Mouse (Mus musculus): ENCODE measurements around the gene Map3k1. TPM values are rescaled to one million over a fixed set of nuclear protein-coding genes. Genes with fewer than 3 reads are reported as not detected.

Map3k1 gene
- 20.5 and 21.8 TPM in 2 replicates for polyA plus RNA-seq (2015; fragmentation: Nextera tagmentation; extraction: Ambion mirVana)

DNA sequence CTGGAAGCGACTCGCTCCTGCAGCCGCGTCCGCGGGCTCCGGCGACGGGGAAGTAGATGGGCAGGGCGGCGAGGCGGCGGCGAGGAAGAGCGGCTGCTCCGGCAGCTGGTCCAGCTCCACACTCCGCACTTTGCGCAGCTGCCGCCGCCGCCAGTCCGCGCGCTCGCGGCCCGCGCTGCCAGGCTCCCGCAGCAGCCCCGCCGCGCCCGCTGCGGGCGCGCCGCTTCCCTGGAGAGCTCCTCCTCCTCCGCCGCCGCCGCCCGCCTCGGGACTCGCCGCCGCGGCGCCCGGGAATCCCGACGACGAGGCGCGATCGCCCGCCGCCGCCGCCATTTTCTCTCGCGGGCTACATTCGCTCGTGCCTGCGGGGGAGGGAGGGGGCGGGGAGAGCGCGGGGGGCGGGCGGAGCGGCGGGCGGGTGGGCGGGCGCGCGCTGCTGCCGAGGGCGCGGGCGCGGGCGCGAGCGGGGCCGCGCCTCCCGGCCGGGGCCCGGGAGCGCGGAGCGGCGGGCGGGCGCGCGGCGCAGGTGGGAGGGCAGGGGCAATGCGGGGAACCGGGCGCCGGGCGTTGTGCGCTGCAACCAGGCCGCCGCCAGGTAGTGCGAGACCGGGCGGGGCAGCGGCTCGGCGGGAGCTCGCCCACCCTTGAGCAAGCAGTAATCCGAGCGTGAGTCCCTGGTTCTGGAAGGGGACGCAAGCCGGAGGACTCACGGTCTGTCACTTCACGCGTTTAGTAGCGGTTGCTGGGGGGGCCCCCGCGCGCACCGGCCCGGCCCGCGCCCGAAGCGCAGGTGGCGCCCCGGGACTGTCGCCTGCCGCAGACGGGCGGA lies at the start of gene Map3k1:
Map3k1 (minus strand) TSS at position 357 of the 829 bp plus-strand sequence.
- under 1% methylated on average over 73 of the region's 136 CpGs for WGBS
- ATAC-seq, result peak; percentile 75
- Histone ChIP-seq H3K4me2 (ENCODE audit: low read depth, low read length) (peak within 1 kb of the TSS; percentile 86), H3K9me3 (ENCODE audit: control insufficient read depth, low read length) (no peaks in the 10 kb centered on the region), H3K4me3 (ENCODE audit: low read length) (peak within 1 kb of the TSS; percentile 98), H3K4me1 (ENCODE audit: control insufficient read depth, insufficient read depth, low read length) (peaks cover 20% of the 10 kb centered on the region), H3K27ac (ENCODE audit: low read length) (peak within 1 kb of the TSS; percentile 98), H3K9ac (ENCODE audit: low read depth, low read length) (peak within 1 kb of the TSS; percentile 98), H3K36me3 (ENCODE audit: control insufficient read depth, insufficient read depth, low read length) (no peaks in the 10 kb centered on the region), H3K27me3 (replicated peaks; ENCODE audit: control insufficient read depth, insufficient read depth, low read length) (no peaks in the 10 kb centered on the region)

DNA sequence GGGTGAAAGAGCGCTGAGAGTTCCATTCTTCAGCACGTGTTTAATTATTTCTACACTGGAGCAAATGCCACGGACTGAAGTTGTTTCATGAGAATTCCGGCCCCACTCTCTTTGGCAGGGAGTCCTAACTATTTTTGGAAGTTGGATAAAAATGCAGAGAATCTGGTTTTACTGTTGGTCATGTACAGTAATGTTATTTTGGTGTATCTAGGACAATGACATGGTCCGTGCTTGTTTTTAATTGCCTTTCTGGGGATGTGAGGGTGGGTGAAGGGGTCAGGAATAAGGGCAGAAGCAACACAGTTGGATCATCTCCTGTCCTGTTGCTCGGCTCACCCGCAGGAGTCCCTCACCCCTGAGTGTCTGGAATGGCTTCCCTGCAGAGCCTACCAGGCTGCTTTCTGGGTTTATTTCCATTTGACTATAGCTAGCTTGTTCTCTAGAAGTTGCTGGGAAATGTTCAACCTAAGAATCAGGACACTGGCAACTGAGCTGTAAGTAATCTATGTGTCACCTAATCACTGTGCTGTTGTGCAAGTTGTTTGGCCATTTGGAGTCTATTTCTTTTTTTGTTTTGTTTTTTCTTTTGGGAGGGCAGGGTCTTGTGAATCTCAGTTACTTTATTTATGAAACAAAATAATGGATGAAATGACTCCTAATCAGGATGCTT lies 48.1 kb upstream of the Map3k1 start:
- H3K27me3 ChIP-seq (replicated peaks; ENCODE audit: control insufficient read depth, insufficient read depth, low read length), result no peaks in the 10 kb centered on the region
- H3K4me1 ChIP-seq (ENCODE audit: control insufficient read depth, insufficient read depth, low read length), result peaks cover 4% of the 10 kb centered on the region; the same call in 1 of the 2 replicates
- H3K4me3 ChIP-seq (ENCODE audit: low read length), result no peak overlapping the region
- H3K9me3 ChIP-seq (ENCODE audit: control insufficient read depth, low read length), result no peaks in the 10 kb centered on the region
- 60% methylated on average over 7 of the region's 7 CpGs for WGBS
- no peaks in the 10 kb centered on the region for H3K36me3 ChIP-seq (ENCODE audit: control insufficient read depth, insufficient read depth, low read length)
- no peak overlapping the region for H3K4me2 ChIP-seq (ENCODE audit: low read depth, low read length)
- no peak for ATAC-seq
- H3K9ac ChIP-seq (ENCODE audit: low read depth, low read length), result no peak overlapping the region
- peak overlapping the region; percentile 14 for H3K27ac ChIP-seq (ENCODE audit: low read length)

DNA sequence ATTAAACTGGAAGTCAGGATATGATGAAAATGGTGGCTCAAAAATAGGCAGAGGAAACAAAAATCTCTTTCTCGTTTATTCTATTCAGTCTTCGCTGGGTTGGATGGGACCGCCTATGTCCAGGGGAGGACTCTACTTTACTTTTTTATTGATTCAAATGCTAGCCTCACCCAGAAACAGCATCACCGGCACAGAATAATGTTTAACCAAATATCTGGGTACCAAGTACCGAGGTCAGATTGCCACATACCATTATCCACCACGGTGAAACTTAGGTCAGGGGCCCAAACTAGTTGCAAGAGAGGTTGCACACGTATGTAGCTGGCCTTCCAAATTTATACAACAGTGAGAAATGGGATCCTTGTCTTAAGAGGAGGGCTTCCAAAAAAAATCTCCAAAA lies 47.4 kb upstream of the Map3k1 start:
- no peak for ATAC-seq
- Histone ChIP-seq H3K36me3 (ENCODE audit: control insufficient read depth, insufficient read depth, low read length) (no peaks in the 10 kb centered on the region), H3K27ac (ENCODE audit: low read length) (no peak overlapping the region), H3K9ac (ENCODE audit: low read depth, low read length) (no peak overlapping the region), H3K27me3 (replicated peaks; ENCODE audit: control insufficient read depth, insufficient read depth, low read length) (no peaks in the 10 kb centered on the region), H3K4me1 (ENCODE audit: control insufficient read depth, insufficient read depth, low read length) (peaks cover 4% of the 10 kb centered on the region; the same call in 1 of the 2 replicates), H3K9me3 (ENCODE audit: control insufficient read depth, low read length) (no peaks in the 10 kb centered on the region), H3K4me2 (ENCODE audit: low read depth, low read length) (no peak overlapping the region), H3K4me3 (ENCODE audit: low read length) (no peak overlapping the region)
- 71% methylated on average over 7 of the region's 7 CpGs for WGBS

DNA sequence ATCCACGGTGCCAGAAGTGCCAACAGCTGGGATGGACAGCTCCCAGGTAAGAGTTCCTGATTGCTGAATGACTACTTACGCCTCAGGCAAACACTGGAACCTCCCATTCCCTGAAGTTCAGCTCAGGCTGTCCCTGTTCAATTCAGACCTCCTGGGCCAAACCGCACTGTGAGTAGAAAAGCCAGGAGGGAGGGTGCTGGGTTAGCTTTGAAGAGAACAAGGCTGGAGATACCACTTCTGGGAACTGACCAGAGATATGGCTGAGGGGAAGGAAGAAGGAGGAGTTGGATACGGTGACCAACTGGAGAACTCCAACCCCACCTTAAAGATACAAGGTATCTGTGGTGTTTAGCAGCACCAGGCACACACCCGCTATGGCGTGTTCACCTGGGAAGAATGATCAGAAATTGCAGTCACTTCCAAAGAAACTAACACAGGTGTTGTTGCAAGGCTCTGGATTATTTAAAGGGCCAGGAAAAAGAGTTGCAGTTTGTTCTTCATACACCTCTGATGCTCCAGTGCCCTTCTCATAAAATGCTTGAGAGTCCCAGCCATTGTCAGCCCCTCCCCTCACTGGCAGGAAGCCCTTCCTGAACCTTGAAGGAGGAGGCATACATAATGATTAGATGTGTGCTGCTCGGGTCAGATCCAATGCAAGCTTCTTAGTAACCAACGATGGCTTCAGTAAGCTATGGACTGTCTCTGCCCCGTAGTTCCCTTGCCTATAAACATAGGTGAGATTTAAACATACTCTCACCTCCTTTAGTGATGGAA lies 43.8 kb upstream of the Map3k1 start:
- no peak for ATAC-seq

DNA sequence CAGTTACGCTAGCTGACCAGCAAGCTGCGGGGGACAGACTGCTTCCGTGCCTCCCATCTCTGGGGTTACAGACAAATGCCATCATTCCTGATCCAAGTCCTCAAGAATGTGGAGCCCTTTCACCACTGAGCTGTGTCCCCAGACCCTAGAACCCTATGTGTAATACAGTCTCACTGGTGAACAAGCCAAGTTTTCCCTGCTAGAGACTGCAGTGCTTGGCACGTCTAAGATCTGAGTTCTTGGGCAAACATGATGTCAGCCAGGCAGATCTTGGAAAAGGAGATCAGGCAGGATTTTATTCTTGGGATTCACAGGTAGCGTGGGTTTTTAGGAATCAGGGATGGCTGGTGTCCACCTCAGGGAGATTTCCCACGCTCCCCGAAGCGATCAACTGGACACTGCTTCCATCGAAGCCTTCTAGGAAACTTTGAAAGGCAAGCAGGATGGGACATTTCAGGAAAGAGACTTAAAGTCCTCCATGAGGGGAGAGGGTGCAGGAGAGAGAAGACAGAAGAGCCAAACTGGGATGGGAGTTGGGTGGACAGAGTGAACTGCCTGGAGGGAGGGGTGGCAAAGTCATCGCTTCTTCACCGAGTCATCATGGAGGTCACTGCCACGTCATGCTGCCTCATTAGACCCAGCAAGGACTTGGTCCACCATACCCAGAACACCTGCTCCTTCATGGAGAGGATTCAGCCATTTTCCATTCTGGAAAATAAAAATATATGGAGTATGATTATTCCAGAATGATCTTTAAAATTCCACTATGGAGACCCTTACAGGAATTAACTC lies 41.4 kb upstream of the Map3k1 start:
- Histone ChIP-seq H3K4me2 (ENCODE audit: low read depth, low read length) (no peak overlapping the region), H3K4me1 (ENCODE audit: control insufficient read depth, insufficient read depth, low read length) (peaks cover 3% of the 10 kb centered on the region; the same call in 1 of the 2 replicates), H3K4me3 (ENCODE audit: low read length) (no peak overlapping the region), H3K27me3 (replicated peaks; ENCODE audit: control insufficient read depth, insufficient read depth, low read length) (no peaks in the 10 kb centered on the region), H3K27ac (ENCODE audit: low read length) (no peak overlapping the region), H3K36me3 (ENCODE audit: control insufficient read depth, insufficient read depth, low read length) (no peaks in the 10 kb centered on the region), H3K9me3 (ENCODE audit: control insufficient read depth, low read length) (no peaks in the 10 kb centered on the region), H3K9ac (ENCODE audit: low read depth, low read length) (no peak overlapping the region)
- WGBS, result 95% methylated on average over 12 of the region's 12 CpGs
- no peak for ATAC-seq

More for the DNA sequence above, 43.8 kb upstream of the Map3k1 start:
- Histone ChIP-seq H3K27me3 (replicated peaks; ENCODE audit: control insufficient read depth, insufficient read depth, low read length) (no peaks in the 10 kb centered on the region), H3K27ac (ENCODE audit: low read length) (no peak overlapping the region), H3K4me3 (ENCODE audit: low read length) (no peak overlapping the region), H3K4me1 (ENCODE audit: control insufficient read depth, insufficient read depth, low read length) (peaks cover 4% of the 10 kb centered on the region; the same call in 1 of the 2 replicates), H3K9ac (ENCODE audit: low read depth, low read length) (no peak overlapping the region), H3K9me3 (ENCODE audit: control insufficient read depth, low read length) (no peaks in the 10 kb centered on the region), H3K36me3 (ENCODE audit: control insufficient read depth, insufficient read depth, low read length) (no peaks in the 10 kb centered on the region), H3K4me2 (ENCODE audit: low read depth, low read length) (no peak overlapping the region)
- WGBS, result 81% methylated on average over 9 of the region's 9 CpGs

DNA sequence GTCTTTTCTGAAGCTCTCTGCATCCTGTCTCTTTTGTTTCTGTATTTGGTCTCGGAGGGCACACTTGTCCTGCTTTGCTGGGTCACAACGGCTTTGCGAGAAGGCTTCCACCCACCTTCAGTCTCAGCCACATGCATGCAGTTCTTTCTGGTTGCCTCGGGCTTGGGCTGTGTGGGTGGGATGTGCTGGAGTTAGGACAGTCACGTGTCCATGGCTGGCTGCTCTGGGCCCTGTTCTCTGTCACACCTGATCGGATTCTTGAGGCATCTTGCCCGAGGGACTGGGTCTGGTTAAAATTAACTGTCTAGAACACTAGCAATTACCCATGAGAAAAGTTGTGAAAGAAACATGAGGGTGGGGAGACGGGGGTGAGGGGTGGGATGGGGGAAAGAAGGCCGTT lies 36.7 kb upstream of the Map3k1 start:
- H3K4me1 ChIP-seq (ENCODE audit: control insufficient read depth, insufficient read depth, low read length), result peaks cover 3% of the 10 kb centered on the region; the same call in 1 of the 2 replicates
- WGBS, result 32% methylated on average over 9 of the region's 9 CpGs
- H3K9ac ChIP-seq (ENCODE audit: low read depth, low read length), result no peak overlapping the region
- no peak overlapping the region for H3K27ac ChIP-seq (ENCODE audit: low read length)
- H3K27me3 ChIP-seq (replicated peaks; ENCODE audit: control insufficient read depth, insufficient read depth, low read length), result no peaks in the 10 kb centered on the region
- no peaks in the 10 kb centered on the region for H3K9me3 ChIP-seq (ENCODE audit: control insufficient read depth, low read length)
- no peaks in the 10 kb centered on the region for H3K36me3 ChIP-seq (ENCODE audit: control insufficient read depth, insufficient read depth, low read length)
- H3K4me2 ChIP-seq (ENCODE audit: low read depth, low read length), result no peak overlapping the region
- no peak overlapping the region for H3K4me3 ChIP-seq (ENCODE audit: low read length)
- ATAC-seq, result no peak

DNA sequence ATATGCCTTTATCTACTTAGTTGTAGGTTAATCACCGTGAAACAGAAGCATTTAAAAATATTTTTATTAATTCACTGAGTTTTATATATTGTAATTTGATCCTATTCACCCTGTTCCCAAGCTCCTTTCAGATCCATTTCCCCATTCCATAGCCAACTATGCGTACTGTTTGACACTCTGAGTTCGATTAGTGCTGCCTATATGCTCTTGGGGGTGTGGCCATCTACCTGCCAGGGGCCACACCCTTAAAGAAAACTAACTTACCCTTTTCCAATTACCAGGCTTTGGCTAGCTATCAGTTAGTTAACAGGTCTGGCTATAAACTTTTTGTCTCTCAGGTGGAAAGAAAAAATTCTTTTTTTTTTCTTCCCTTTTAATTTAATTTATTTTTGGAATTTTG lies 35.5 kb upstream of the Map3k1 start:
- Histone ChIP-seq H3K9ac (ENCODE audit: low read depth, low read length) (no peak overlapping the region), H3K27me3 (replicated peaks; ENCODE audit: control insufficient read depth, insufficient read depth, low read length) (no peaks in the 10 kb centered on the region), H3K9me3 (ENCODE audit: control insufficient read depth, low read length) (no peaks in the 10 kb centered on the region), H3K27ac (ENCODE audit: low read length) (no peak overlapping the region), H3K36me3 (ENCODE audit: control insufficient read depth, insufficient read depth, low read length) (no peaks in the 10 kb centered on the region), H3K4me3 (ENCODE audit: low read length) (no peak overlapping the region), H3K4me2 (ENCODE audit: low read depth, low read length) (no peak overlapping the region), H3K4me1 (ENCODE audit: control insufficient read depth, insufficient read depth, low read length) (peaks cover 3% of the 10 kb centered on the region; the same call in 1 of the 2 replicates)
- 82% methylated on average over 3 of the region's 3 CpGs for WGBS
- ATAC-seq, result no peak

DNA sequence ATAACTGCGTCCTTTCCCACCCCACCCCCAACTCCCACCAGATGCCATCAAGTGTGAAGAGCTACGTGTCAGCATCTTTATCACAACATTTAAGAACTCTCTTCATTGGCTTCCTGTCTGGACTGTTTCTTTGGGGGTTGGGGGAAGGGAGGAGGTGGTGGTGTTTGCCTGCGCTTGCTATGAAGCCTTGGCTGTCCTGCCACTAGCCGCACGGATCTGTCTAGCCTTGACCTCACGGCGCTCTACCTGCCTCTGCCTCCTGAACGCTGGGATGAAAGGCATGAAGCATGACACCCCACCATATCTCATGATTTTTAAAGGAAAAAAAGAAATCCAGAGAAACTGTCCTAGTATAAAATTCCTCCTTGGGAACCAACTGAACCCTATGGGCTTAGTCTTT lies 27.0 kb upstream of the Map3k1 start:
- Histone ChIP-seq H3K9me3 (ENCODE audit: control insufficient read depth, low read length) (no peaks in the 10 kb centered on the region), H3K27ac (ENCODE audit: low read length) (no peak overlapping the region), H3K4me3 (ENCODE audit: low read length) (no peak overlapping the region), H3K27me3 (replicated peaks; ENCODE audit: control insufficient read depth, insufficient read depth, low read length) (no peaks in the 10 kb centered on the region), H3K4me1 (ENCODE audit: control insufficient read depth, insufficient read depth, low read length) (no peaks in the 10 kb centered on the region), H3K4me2 (ENCODE audit: low read depth, low read length) (no peak overlapping the region), H3K36me3 (ENCODE audit: control insufficient read depth, insufficient read depth, low read length) (no peaks in the 10 kb centered on the region), H3K9ac (ENCODE audit: low read depth, low read length) (no peak overlapping the region)
- 76% methylated on average over 8 of the region's 8 CpGs for WGBS
- ATAC-seq, result no peak

Measured in intestine, embryonic 16.5 days (tissue).